Mouse (Mus musculus): ENCODE measurements at regions not wholly inside any gene's neighbourhood (a gene's known extent, or its start where the extent isn't known, plus 50 kb on each side); places are given as distances from the start of the nearest gene placed in this dataset.

- TF ChIP-seq CTCF (IDR thresholded peaks at IDR 0.05; ENCODE audit: low read depth) = no peak
- TF ChIP-seq EP300 (IDR thresholded peaks at IDR 0.05; ENCODE audit: low read depth) = no peak
Observed at GRCm38 (mm10) chr5:149338697-149339078, 72.9 kb upstream of the Medag start.
